Mouse (Mus musculus) cortical plate, adult 2 months (tissue): ENCODE results near the gene Crbn.

Source experiments
- CTCF ChIP-seq: fragments of 200-500 bp; IDR thresholded peaks from 2 replicates; pipeline ENCODE4 v1.5.1; 2011; ENCODE audit warnings: mild to moderate bottlenecking, control low read depth, low read length; ENCODE audit not compliant: insufficient read depth; ENCODE audit errors: extremely low read depth
- POLR2A ChIP-seq: fragments of 200-500 bp; IDR thresholded peaks from 2 replicates; pipeline ENCODE4 v1.6.1; 2011; ENCODE audit warnings: mild to moderate bottlenecking, low read length, control low read depth; ENCODE audit not compliant: insufficient read depth; ENCODE audit errors: extremely low read depth

DNA sequence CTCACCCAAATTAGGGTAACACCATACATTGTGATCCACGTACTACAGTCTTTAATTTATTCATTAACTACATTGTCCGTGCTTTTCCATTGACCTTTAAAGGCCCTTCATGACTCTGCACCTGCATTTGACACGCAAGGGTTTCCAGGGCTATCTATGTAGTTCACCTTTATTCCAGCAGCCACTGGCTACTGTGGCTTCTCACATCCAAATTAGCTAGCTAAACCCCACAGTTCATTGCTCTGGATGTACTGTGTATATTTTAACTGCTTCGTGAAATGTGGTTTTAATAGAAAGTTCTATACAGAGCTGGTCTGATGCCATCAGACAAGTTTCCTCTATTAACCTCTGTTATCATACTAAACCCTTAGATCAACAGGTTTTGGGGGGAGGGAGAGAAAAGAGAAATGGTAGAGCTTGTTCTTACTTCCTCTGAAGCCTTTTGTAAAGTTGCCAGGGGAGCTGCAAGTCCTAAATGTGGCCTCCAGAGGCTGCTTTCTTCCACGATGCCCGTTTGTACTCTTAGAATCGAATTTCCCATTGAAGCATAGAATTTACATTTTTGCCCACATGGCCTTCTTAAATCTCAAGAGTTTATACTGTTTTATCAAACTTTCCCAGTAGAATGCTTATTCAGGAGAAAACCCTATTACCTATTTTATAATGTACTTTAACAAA lies 56.2 kb downstream of the Crbn start:
- TF ChIP-seq CTCF: no peak
- TF ChIP-seq POLR2A: no peak
